Mouse (Mus musculus): Measurements from ENCODE around the gene Ppp1r15a. TPM values are rescaled to one million over a fixed set of nuclear protein-coding genes. Genes with fewer than 3 reads are reported as not detected.

The Ppp1r15a gene
- polyA plus RNA-seq, 1 experiment from 2014 or later: 21.9 TPM

DNA sequence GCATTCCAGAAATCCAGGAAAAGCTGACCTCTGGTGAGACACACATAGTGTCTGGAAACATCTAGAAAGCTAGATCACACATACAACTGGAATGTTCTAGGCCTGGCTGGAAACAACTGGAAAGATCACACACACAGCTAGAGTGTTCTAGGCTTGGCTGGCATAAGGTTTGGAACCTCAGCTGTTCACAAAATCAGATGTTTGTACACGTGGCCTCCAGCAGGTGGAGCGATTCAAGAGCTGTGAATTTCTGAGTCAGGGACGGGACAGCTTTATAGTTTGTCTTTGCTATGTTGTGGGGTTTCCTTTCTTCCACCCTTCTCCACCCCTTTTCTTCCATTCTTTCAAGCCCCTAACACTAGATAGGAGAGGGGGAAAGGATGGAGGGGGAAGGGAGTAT is 49.1 kb downstream of the Ppp1r15a start:
- Histone ChIP-seq H3K27ac (replicated peaks; ENCODE audit: low read depth, low read length) (no peak overlapping the region), H3K36me3 (ENCODE audit: control insufficient read depth, insufficient read depth, low read length) (no peaks in the 10 kb centered on the region), H3K4me1 (ENCODE audit: control insufficient read depth, insufficient read depth, low read length) (no peaks in the 10 kb centered on the region), H3K27me3 (ENCODE audit: control insufficient read depth, insufficient read depth, low read length) (no peaks in the 10 kb centered on the region), H3K4me3 (ENCODE audit: low read depth, low read length) (no peak overlapping the region), H3K9me3 (ENCODE audit: control insufficient read depth, low read length) (no peaks in the 10 kb centered on the region), H3K9ac (ENCODE audit: low read length) (no peak overlapping the region), H3K4me2 (ENCODE audit: low read depth, severe bottlenecking) (no peak overlapping the region)
- DNase-seq (ENCODE audit: low spot score) (peak; percentile 67), ATAC-seq (ENCODE audit: insufficient number of reproducible peaks, low FRiP score, low TSS enrichment, low read depth) (no peak)
- WGBS: 13% methylated on average over 3 of the region's 3 CpGs

GRCm38 (mm10) chr7:45476453-45476852 is 49.6 kb downstream of the Ppp1r15a start:
- Histone ChIP-seq H3K9me3 (ENCODE audit: control insufficient read depth, low read length) (no peaks in the 10 kb centered on the region), H3K27me3 (ENCODE audit: control insufficient read depth, insufficient read depth, low read length) (no peaks in the 10 kb centered on the region), H3K4me1 (ENCODE audit: control insufficient read depth, insufficient read depth, low read length) (no peaks in the 10 kb centered on the region), H3K36me3 (ENCODE audit: control insufficient read depth, insufficient read depth, low read length) (no peaks in the 10 kb centered on the region), H3K9ac (ENCODE audit: low read length) (no peak overlapping the region), H3K27ac (replicated peaks; ENCODE audit: low read depth, low read length) (no peak overlapping the region), H3K4me3 (ENCODE audit: low read depth, low read length) (no peak overlapping the region), H3K4me2 (ENCODE audit: low read depth, severe bottlenecking) (no peak overlapping the region)
- DNase-seq (ENCODE audit: low spot score): no peak
- WGBS: 65% methylated on average over 1 of the region's 1 CpGs
- no peak for ATAC-seq (ENCODE audit: insufficient number of reproducible peaks, low FRiP score, low TSS enrichment, low read depth)

- H3K4me2 ChIP-seq (ENCODE audit: low read depth, severe bottlenecking): no peak overlapping the region; the same call in 1 of the 2 replicates
- 65% methylated on average over 16 of the region's 16 CpGs for WGBS
- DNase-seq (ENCODE audit: low spot score) (no peak), ATAC-seq (ENCODE audit: insufficient number of reproducible peaks, low FRiP score, low TSS enrichment, low read depth) (no peak)
- no peak overlapping the region for H3K9ac ChIP-seq (ENCODE audit: low read length)
- H3K9me3 ChIP-seq (ENCODE audit: control insufficient read depth, low read length): no peaks in the 10 kb centered on the region
- H3K36me3 ChIP-seq (ENCODE audit: control insufficient read depth, insufficient read depth, low read length): no peaks in the 10 kb centered on the region
- H3K4me3 ChIP-seq (ENCODE audit: low read depth, low read length): no peak overlapping the region
- no peaks in the 10 kb centered on the region for H3K4me1 ChIP-seq (ENCODE audit: control insufficient read depth, insufficient read depth, low read length)
- H3K27me3 ChIP-seq (ENCODE audit: control insufficient read depth, insufficient read depth, low read length): no peaks in the 10 kb centered on the region
- no peak overlapping the region for H3K27ac ChIP-seq (replicated peaks; ENCODE audit: low read depth, low read length)
Observed at GRCm38 (mm10) chr7:45475291-45475969, 50.6 kb downstream of the Ppp1r15a start.

Other genes with a start within 250 kb of the Ppp1r15a start
- gene Slc6a21, start 248.8 kb downstream of the Ppp1r15a start, polyA plus RNA-seq (2014; fragmentation: Nextera tagmentation; extraction: Ambion mirVana): not detected in 2 replicates
- 6.7 and 8.9 TPM in 2 replicates for gene Trpm4, start 192.5 kb downstream of the Ppp1r15a start, polyA plus RNA-seq (2014; fragmentation: Nextera tagmentation; extraction: Ambion mirVana)
- 0.52 and 0.83 TPM in 2 replicates for gene Hrc, start 191.0 kb downstream of the Ppp1r15a start, polyA plus RNA-seq (2014; fragmentation: Nextera tagmentation; extraction: Ambion mirVana)
- 5.4 and 6.1 TPM in 2 replicates for gene Ppfia3, start 159.2 kb downstream of the Ppp1r15a start, polyA plus RNA-seq (2014; fragmentation: Nextera tagmentation; extraction: Ambion mirVana)
- gene Lin7b, start 155.7 kb downstream of the Ppp1r15a start, polyA plus RNA-seq (2014; fragmentation: Nextera tagmentation; extraction: Ambion mirVana): 0.43 and 0.89 TPM in 2 replicates
- 87.5 and 93.0 TPM in 2 replicates for gene Snrnp70, start 130.5 kb downstream of the Ppp1r15a start, polyA plus RNA-seq (2014; fragmentation: Nextera tagmentation; extraction: Ambion mirVana)
- gene Kcna7, start 120.6 kb downstream of the Ppp1r15a start, polyA plus RNA-seq (2014; fragmentation: Nextera tagmentation; extraction: Ambion mirVana): not detected in 2 replicates
- 3.8 and 4.1 TPM in 2 replicates for gene Ntf5, start 112.6 kb downstream of the Ppp1r15a start, polyA plus RNA-seq (2014; fragmentation: Nextera tagmentation; extraction: Ambion mirVana)
- gene Lhb, start 105.4 kb downstream of the Ppp1r15a start, polyA plus RNA-seq (2014; fragmentation: Nextera tagmentation; extraction: Ambion mirVana): not detected in 2 replicates
- gene Gys1, start 91.4 kb downstream of the Ppp1r15a start, polyA plus RNA-seq (2014; fragmentation: Nextera tagmentation; extraction: Ambion mirVana): 39.1 and 41.8 TPM in 2 replicates
- 184 and 187 TPM in 2 replicates for gene Ruvbl2, start 88.2 kb downstream of the Ppp1r15a start, polyA plus RNA-seq (2014; fragmentation: Nextera tagmentation; extraction: Ambion mirVana)
- 4,688 and 5,046 TPM in 2 replicates for gene Ftl1, start 66.4 kb downstream of the Ppp1r15a start, polyA plus RNA-seq (2014; fragmentation: Nextera tagmentation; extraction: Ambion mirVana)
- gene Bax, start 59.4 kb downstream of the Ppp1r15a start, polyA plus RNA-seq (2014; fragmentation: Nextera tagmentation; extraction: Ambion mirVana): 186 and 191 TPM in 2 replicates
- gene Tulp2, start 44.4 kb downstream of the Ppp1r15a start, polyA plus RNA-seq (2014; fragmentation: Nextera tagmentation; extraction: Ambion mirVana): 1.1 and 1.5 TPM in 2 replicates
- not detected in 2 replicates for gene Gm45808, start 39.5 kb downstream of the Ppp1r15a start, polyA plus RNA-seq (2014; fragmentation: Nextera tagmentation; extraction: Ambion mirVana)
- gene Dhdh, start 37.5 kb downstream of the Ppp1r15a start, polyA plus RNA-seq (2014; fragmentation: Nextera tagmentation; extraction: Ambion mirVana): 3.3 and 4.3 TPM in 2 replicates
- 116 and 122 TPM in 2 replicates for gene Nucb1, start 15.9 kb downstream of the Ppp1r15a start, polyA plus RNA-seq (2014; fragmentation: Nextera tagmentation; extraction: Ambion mirVana)
- 0.52 and 0.64 TPM in 2 replicates for gene Plekha4, start 62 bp upstream of the Ppp1r15a start, polyA plus RNA-seq (2014; fragmentation: Nextera tagmentation; extraction: Ambion mirVana)
- gene Hsd17b14, start 28.6 kb upstream of the Ppp1r15a start, polyA plus RNA-seq (2014; fragmentation: Nextera tagmentation; extraction: Ambion mirVana): 0.58 and 1.0 TPM in 2 replicates
- 50.7 and 54.2 TPM in 2 replicates for gene Bcat2, start 43.9 kb upstream of the Ppp1r15a start, polyA plus RNA-seq (2014; fragmentation: Nextera tagmentation; extraction: Ambion mirVana)
- gene Fgf21, start 89.2 kb upstream of the Ppp1r15a start, polyA plus RNA-seq (2014; fragmentation: Nextera tagmentation; extraction: Ambion mirVana): not detected in 2 replicates
- gene Fut1, start 91.0 kb upstream of the Ppp1r15a start, polyA plus RNA-seq (2014; fragmentation: Nextera tagmentation; extraction: Ambion mirVana): 0.07 TPM in 1 of 2 replicates, not detected in the other
- gene Izumo1, start 95.5 kb upstream of the Ppp1r15a start, polyA plus RNA-seq (2014; fragmentation: Nextera tagmentation; extraction: Ambion mirVana): not detected in 2 replicates
- gene Rasip1, start 101.2 kb upstream of the Ppp1r15a start, polyA plus RNA-seq (2014; fragmentation: Nextera tagmentation; extraction: Ambion mirVana): 5.8 and 6.4 TPM in 2 replicates
- gene Mamstr, start 113.7 kb upstream of the Ppp1r15a start, polyA plus RNA-seq (2014; fragmentation: Nextera tagmentation; extraction: Ambion mirVana): 2.8 and 5.1 TPM in 2 replicates
- 0.12 and 0.28 TPM in 2 replicates for gene Fut2, start 140.1 kb upstream of the Ppp1r15a start, polyA plus RNA-seq (2014; fragmentation: Nextera tagmentation; extraction: Ambion mirVana)
- gene Ntn5, start 157.8 kb upstream of the Ppp1r15a start, polyA plus RNA-seq (2014; fragmentation: Nextera tagmentation; extraction: Ambion mirVana): 0.24 and 0.44 TPM in 2 replicates
- gene Sec1, start 168.1 kb upstream of the Ppp1r15a start, polyA plus RNA-seq (2014; fragmentation: Nextera tagmentation; extraction: Ambion mirVana): 0.11 and 0.37 TPM in 2 replicates
- 5.1 and 5.5 TPM in 2 replicates for gene Car11, start 173.6 kb upstream of the Ppp1r15a start, polyA plus RNA-seq (2014; fragmentation: Nextera tagmentation; extraction: Ambion mirVana)
- 4.2 and 4.9 TPM in 2 replicates for gene Dbp, start 178.8 kb upstream of the Ppp1r15a start, polyA plus RNA-seq (2014; fragmentation: Nextera tagmentation; extraction: Ambion mirVana)
- 1,181 and 1,244 TPM in 2 replicates for gene Rpl18, start 189.2 kb upstream of the Ppp1r15a start, polyA plus RNA-seq (2014; fragmentation: Nextera tagmentation; extraction: Ambion mirVana)
- 28.4 and 28.5 TPM in 2 replicates for gene Sphk2, start 191.7 kb upstream of the Ppp1r15a start, polyA plus RNA-seq (2014; fragmentation: Nextera tagmentation; extraction: Ambion mirVana)
- gene Fam83e, start 194.9 kb upstream of the Ppp1r15a start, polyA plus RNA-seq (2014; fragmentation: Nextera tagmentation; extraction: Ambion mirVana): 0.65 and 0.82 TPM in 2 replicates
- not detected in 2 replicates for gene Spaca4, start 199.5 kb upstream of the Ppp1r15a start, polyA plus RNA-seq (2014; fragmentation: Nextera tagmentation; extraction: Ambion mirVana)

Data from limb, embryonic 11.5 days (tissue).